Mouse (Mus musculus): ENCODE results near the gene Dlat. TPM values are rescaled to one million over a fixed set of nuclear protein-coding genes. Genes with fewer than 3 reads are reported as not detected.

The Dlat gene
- polyA plus RNA-seq, 1 experiment from 2014 or later, result 86.5 TPM

GRCm38 (mm10) chr9:50616766-50617603 lies 42.6 kb downstream of the Dlat start, which contains the start of the genes Pih1d2 and Nkapd1:
Pih1d2 (plus strand) TSS chr9:50617321.
Nkapd1 (minus strand) TSS chr9:50617464.
- DNase-seq (ENCODE audit: low spot score), result peak; percentile 94
- 1% methylated on average over 80 of the region's 81 CpGs for WGBS

GRCm38 (mm10) chr9:50616161-50616560 lies 43.4 kb downstream of the Dlat start:
- Histone ChIP-seq H3K4me1 (replicated peaks; ENCODE audit: insufficient read depth, low read length) (peaks cover 6% of the 10 kb centered on the region; the same call in 1 of the 2 replicates), H3K27ac (peak overlapping the region; percentile 98), H3K4me2 (ENCODE audit: low read length) (peak overlapping the region; percentile 79), H3K36me3 (ENCODE audit: insufficient read depth, low read length) (peaks cover 14% of the 10 kb centered on the region; the same call in 1 of the 2 replicates), H3K9ac (ENCODE audit: low read depth, low read length) (peak overlapping the region; percentile 89), H3K27me3 (ENCODE audit: insufficient read depth, low read length) (no peaks in the 10 kb centered on the region), H3K9me3 (replicated peaks; ENCODE audit: low read length) (no peaks in the 10 kb centered on the region), H3K4me3 (replicated peaks; ENCODE audit: low read depth, low read length) (peak overlapping the region; percentile 88)
- DNase-seq (ENCODE audit: low spot score) (no peak), ATAC-seq (replicated peaks; ENCODE audit: low FRiP score, low read depth) (no peak)
- TF ChIP-seq CTCF (IDR thresholded peaks at IDR 0.05; ENCODE audit: low read depth), result no peak
- WGBS, result 36% methylated on average over 11 of the region's 11 CpGs

More at GRCm38 (mm10) chr9:50616766-50617603, 42.6 kb downstream of the Dlat start, which contains the start of the genes Pih1d2 and Nkapd1:
- Histone ChIP-seq H3K9me3 (replicated peaks; ENCODE audit: low read length) (no peaks in the 10 kb centered on the region), H3K4me2 (ENCODE audit: low read length) (peak within 1 kb of the TSS; percentile 79), H3K27me3 (ENCODE audit: insufficient read depth, low read length) (no peaks in the 10 kb centered on the region), H3K27ac (peak within 1 kb of the TSS; percentile 98), H3K4me1 (replicated peaks; ENCODE audit: insufficient read depth, low read length) (peaks cover 6% of the 10 kb centered on the region; the same call in 1 of the 2 replicates), H3K36me3 (ENCODE audit: insufficient read depth, low read length) (peaks cover 14% of the 10 kb centered on the region; the same call in 1 of the 2 replicates), H3K9ac (ENCODE audit: low read depth, low read length) (peak within 1 kb of the TSS; percentile 89), H3K4me3 (replicated peaks; ENCODE audit: low read depth, low read length) (peak within 1 kb of the TSS; percentile 88)
- TF ChIP-seq CTCF (IDR thresholded peaks at IDR 0.05; ENCODE audit: low read depth), result peak; percentile 37
- peak; percentile 95 for ATAC-seq (replicated peaks; ENCODE audit: low FRiP score, low read depth)

- TF ChIP-seq CTCF (IDR thresholded peaks at IDR 0.05; ENCODE audit: low read depth), result no peak
- WGBS, result 87% methylated on average over 4 of the region's 4 CpGs
- ATAC-seq (replicated peaks; ENCODE audit: low FRiP score, low read depth), result no peak
Measured at GRCm38 (mm10) chr9:50612115-50612514, 47.5 kb downstream of the Dlat start.

GRCm38 (mm10) chr9:50604338-50604737 lies 55.2 kb downstream of the Dlat start:
- Histone ChIP-seq H3K4me1 (replicated peaks; ENCODE audit: insufficient read depth, low read length) (peaks cover 14% of the 10 kb centered on the region), H3K36me3 (ENCODE audit: insufficient read depth, low read length) (peaks cover 13% of the 10 kb centered on the region; the same call in 1 of the 2 replicates), H3K4me3 (replicated peaks; ENCODE audit: low read depth, low read length) (peak overlapping the region; percentile 69), H3K9me3 (replicated peaks; ENCODE audit: low read length) (no peaks in the 10 kb centered on the region), H3K4me2 (ENCODE audit: low read length) (peak overlapping the region; percentile 69), H3K27me3 (ENCODE audit: insufficient read depth, low read length) (no peaks in the 10 kb centered on the region), H3K27ac (peak overlapping the region; percentile 87), H3K9ac (ENCODE audit: low read depth, low read length) (peak overlapping the region; percentile 74)
- under 1% methylated on average over 6 of the region's 6 CpGs for WGBS
- ATAC-seq (replicated peaks; ENCODE audit: low FRiP score, low read depth) (no peak), DNase-seq (ENCODE audit: low spot score) (peak; percentile 18)
- TF ChIP-seq CTCF (IDR thresholded peaks at IDR 0.05; ENCODE audit: low read depth), result no peak

More at GRCm38 (mm10) chr9:50612115-50612514, 47.5 kb downstream of the Dlat start:
- no peaks in the 10 kb centered on the region for H3K9me3 ChIP-seq (replicated peaks; ENCODE audit: low read length)
- H3K36me3 ChIP-seq (ENCODE audit: insufficient read depth, low read length), result peaks cover 30% of the 10 kb centered on the region
- DNase-seq (ENCODE audit: low spot score), result no peak
- no peaks in the 10 kb centered on the region for H3K27me3 ChIP-seq (ENCODE audit: insufficient read depth, low read length)
- no peak overlapping the region for H3K9ac ChIP-seq (ENCODE audit: low read depth, low read length)
- peaks cover 6% of the 10 kb centered on the region; the same call in 1 of the 2 replicates for H3K4me1 ChIP-seq (replicated peaks; ENCODE audit: insufficient read depth, low read length)
- no peak overlapping the region for H3K4me2 ChIP-seq (ENCODE audit: low read length)
- no peak overlapping the region for H3K27ac ChIP-seq
- no peak overlapping the region for H3K4me3 ChIP-seq (replicated peaks; ENCODE audit: low read depth, low read length)

GRCm38 (mm10) chr9:50603998-50604324 lies 55.6 kb downstream of the Dlat start:
- Histone ChIP-seq H3K9me3 (replicated peaks; ENCODE audit: low read length) (no peaks in the 10 kb centered on the region), H3K27me3 (ENCODE audit: insufficient read depth, low read length) (no peaks in the 10 kb centered on the region), H3K36me3 (ENCODE audit: insufficient read depth, low read length) (peaks cover 13% of the 10 kb centered on the region), H3K4me1 (replicated peaks; ENCODE audit: insufficient read depth, low read length) (peaks cover 14% of the 10 kb centered on the region), H3K4me2 (ENCODE audit: low read length) (peak overlapping the region; percentile 69), H3K4me3 (replicated peaks; ENCODE audit: low read depth, low read length) (peak overlapping the region; percentile 69), H3K9ac (ENCODE audit: low read depth, low read length) (peak overlapping the region; percentile 74), H3K27ac (peak overlapping the region; percentile 87)
- peak; percentile 58 for TF ChIP-seq CTCF (IDR thresholded peaks at IDR 0.05; ENCODE audit: low read depth)
- ATAC-seq (replicated peaks; ENCODE audit: low FRiP score, low read depth) (peak; percentile 86), DNase-seq (ENCODE audit: low spot score) (no peak)
- under 1% methylated on average over 24 of the region's 24 CpGs for WGBS

- ATAC-seq (replicated peaks; ENCODE audit: low FRiP score, low read depth) (peak; percentile 96), DNase-seq (ENCODE audit: low spot score) (peak; percentile 98)
- Histone ChIP-seq H3K36me3 (ENCODE audit: insufficient read depth, low read length) (peaks cover 14% of the 10 kb centered on the region), H3K27ac (peak within 1 kb of the TSS; percentile 87), H3K4me3 (replicated peaks; ENCODE audit: low read depth, low read length) (peak within 1 kb of the TSS; percentile 69), H3K9ac (ENCODE audit: low read depth, low read length) (peak within 1 kb of the TSS; percentile 74), H3K4me2 (ENCODE audit: low read length) (peak within 1 kb of the TSS; percentile 69), H3K4me1 (replicated peaks; ENCODE audit: insufficient read depth, low read length) (peaks cover 14% of the 10 kb centered on the region), H3K9me3 (replicated peaks; ENCODE audit: low read length) (no peaks in the 10 kb centered on the region), H3K27me3 (ENCODE audit: insufficient read depth, low read length) (no peaks in the 10 kb centered on the region)
- under 1% methylated on average over 48 of the region's 48 CpGs for WGBS
- no peak for TF ChIP-seq CTCF (IDR thresholded peaks at IDR 0.05; ENCODE audit: low read depth)
Measured at GRCm38 (mm10) chr9:50603189-50603997, 56.2 kb downstream of the Dlat start, which contains the start of the genes Sdhd and Timm8b. Sdhd (minus strand) TSS chr9:50603812. Timm8b (plus strand) TSS chr9:50603910.
